Mouse (Mus musculus): Measurements from ENCODE around the gene Thyn1. TPM values are rescaled to one million over a fixed set of nuclear protein-coding genes. Genes with fewer than 3 reads are reported as not detected.

Thyn1 gene
- polyA plus RNA-seq, 1 experiment from 2014 or later: 149 TPM

Other genes with a start within 250 kb of the Thyn1 start
- 7.2 and 8.6 TPM in 2 replicates for gene Glb1l2, start 193.2 kb upstream of the Thyn1 start, polyA plus RNA-seq (2014; fragmentation: Nextera tagmentation; extraction: Ambion mirVana)
- not detected in 2 replicates for gene Glb1l3, start 138.8 kb upstream of the Thyn1 start, polyA plus RNA-seq (2014; fragmentation: Nextera tagmentation; extraction: Ambion mirVana)
- gene Gm1110, start 76.6 kb upstream of the Thyn1 start, polyA plus RNA-seq (2014; fragmentation: Nextera tagmentation; extraction: Ambion mirVana): not detected in 2 replicates
- gene Acad8, start 144 bp upstream of the Thyn1 start, polyA plus RNA-seq (2014; fragmentation: Nextera tagmentation; extraction: Ambion mirVana): 47.4 and 47.9 TPM in 2 replicates
- gene Vps26b, start 30.4 kb downstream of the Thyn1 start, polyA plus RNA-seq (2014; fragmentation: Nextera tagmentation; extraction: Ambion mirVana): 36.8 TPM in 2 replicates
- 33.1 and 33.7 TPM in 2 replicates for gene Ncapd3, start 30.5 kb downstream of the Thyn1 start, polyA plus RNA-seq (2014; fragmentation: Nextera tagmentation; extraction: Ambion mirVana)
- 70.0 and 70.5 TPM in 2 replicates for gene Jam3, start 155.7 kb downstream of the Thyn1 start, polyA plus RNA-seq (2014; fragmentation: Nextera tagmentation; extraction: Ambion mirVana)

All from stomach, embryonic 14.5 days (tissue).